Mouse (Mus musculus) granulocyte monocyte progenitor cell, adult 5-6 weeks (primary cell): ENCODE data around the gene Trio. TPM values are rescaled to one million over a fixed set of nuclear protein-coding genes. Genes with fewer than 3 reads are reported as not detected.

Source experiments
- ATAC-seq: replicated peaks from 2 replicates; pipeline ENCODE4 v1.8.0; 2016; ENCODE audit warnings: mild to moderate bottlenecking, moderate TSS enrichment, inconsistent platforms; ENCODE audit not compliant: poor library complexity, severe bottlenecking
- total RNA-seq, 2 experiments: library from RNA; stranded (forward) in 1 of 2; stranded (reverse) in 1 of 2; fragments of 200-712, 200-1000 nt in 1 of 2; fragments of >200 nt in 1 of 2; fragmentation: Nextera tagmentation in 1 of 2; gene quantifications; 2 replicates each; pipeline ENCODE4 v1.2.3; 2014 to 2017

Gene Trio
- total RNA-seq, 2 experiments from 2014 or later = 25.9 to 40.2 TPM

DNA sequence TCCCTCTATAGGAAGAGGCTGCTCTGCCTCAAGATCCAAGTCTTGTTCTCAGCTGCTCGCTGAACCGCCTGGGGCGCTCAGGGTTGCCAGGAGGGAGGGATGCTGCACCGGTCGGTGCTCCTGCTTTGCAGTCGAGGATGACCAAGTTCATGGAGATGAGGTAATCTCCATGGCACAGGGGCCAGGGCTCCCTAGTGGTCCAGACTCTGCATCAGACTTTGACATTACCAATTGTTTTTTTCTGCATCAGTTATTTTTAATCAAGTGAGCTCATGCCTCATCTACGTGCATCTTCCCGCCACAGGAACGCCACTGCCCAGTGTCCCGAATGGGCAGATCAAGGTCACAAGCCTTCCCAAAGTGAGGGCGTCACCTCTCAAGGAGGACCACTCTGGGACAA, 239.2 kb downstream of the Trio start:
- ATAC-seq = no peak

DNA sequence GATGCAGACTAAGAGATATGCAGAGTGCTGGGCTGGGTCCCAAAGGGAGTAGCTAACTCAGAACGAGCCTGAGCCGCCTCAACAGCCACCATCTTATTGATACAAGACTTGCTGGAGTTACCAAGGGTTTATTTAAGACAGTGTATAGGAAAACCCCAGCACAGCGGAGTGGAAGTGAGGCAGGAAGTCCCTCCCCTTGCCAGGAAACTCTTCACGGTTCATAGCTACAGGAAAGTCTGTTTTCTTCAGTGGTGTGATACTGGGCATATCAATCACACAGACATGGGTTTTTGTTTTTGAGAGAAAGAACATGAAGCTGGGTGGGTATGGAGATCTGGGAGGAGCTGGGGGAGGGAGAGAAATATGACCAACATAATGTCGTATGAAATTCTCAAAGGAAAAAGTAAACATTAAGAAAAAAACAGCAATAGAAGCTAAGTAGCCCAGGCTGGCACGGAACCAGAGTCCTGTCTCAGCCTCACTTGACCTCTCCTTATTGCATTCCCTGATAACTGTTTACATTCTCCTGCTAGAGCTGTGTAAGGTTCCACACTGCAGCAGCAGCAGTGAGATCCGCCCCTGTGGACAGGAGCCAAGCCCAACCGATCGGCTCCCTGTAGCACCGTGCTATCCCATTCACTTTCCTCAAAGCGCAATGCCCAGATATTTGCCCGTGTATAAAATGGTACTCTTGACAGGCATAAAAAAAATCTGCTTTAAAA, 240.2 kb downstream of the Trio start:
- no peak for ATAC-seq

DNA sequence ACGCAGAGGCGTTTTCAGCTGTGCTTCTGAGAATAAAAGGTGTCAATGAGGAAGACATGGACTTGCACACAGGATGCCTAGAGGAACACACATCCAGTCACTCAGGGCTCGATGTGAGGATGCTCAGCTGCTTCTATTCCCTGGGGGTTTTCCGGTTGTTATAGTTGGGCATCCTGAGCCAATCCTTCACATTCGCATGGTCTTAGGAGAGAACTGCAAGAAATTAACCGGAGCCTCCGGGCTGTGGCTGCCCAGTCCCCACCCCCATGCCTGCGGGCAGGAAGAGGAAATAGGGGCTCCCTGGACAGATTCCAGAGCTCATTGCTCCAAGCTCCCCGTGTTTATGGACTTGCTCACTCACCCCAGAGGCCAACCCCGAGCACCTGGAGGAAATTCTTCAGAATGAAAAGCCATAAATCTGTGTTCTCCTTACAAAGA, 241.5 kb downstream of the Trio start:
- ATAC-seq = peak; percentile 52

DNA sequence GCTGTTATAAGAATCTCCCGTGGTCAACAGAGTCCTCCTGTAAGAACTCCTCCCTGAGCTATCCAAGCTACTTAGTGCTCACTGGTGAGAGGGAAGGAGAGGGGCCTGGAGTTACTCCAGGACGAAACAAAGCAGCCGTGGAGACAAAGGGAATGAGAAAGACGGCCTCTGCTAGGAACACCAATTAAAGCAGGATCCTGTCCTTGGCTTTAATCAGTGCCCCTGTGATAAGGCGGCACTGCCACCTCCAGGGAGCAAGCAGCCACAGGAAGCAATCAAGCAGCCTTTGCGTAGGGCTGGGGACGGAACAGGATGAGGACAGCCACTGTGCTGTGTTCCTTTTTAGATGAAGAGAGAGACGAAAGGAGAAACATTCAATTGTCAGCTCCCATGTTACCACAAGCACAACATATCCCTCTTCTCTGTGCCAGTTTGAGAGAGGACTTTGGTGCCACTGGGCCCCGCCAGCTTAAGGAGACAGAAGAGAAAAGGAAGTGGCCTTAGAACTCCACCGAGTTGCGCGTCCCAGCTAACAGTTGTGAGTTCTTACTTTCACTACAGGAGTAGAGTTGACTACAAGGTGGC, 242.0 kb downstream of the Trio start:
- peak; percentile 55 for ATAC-seq

DNA sequence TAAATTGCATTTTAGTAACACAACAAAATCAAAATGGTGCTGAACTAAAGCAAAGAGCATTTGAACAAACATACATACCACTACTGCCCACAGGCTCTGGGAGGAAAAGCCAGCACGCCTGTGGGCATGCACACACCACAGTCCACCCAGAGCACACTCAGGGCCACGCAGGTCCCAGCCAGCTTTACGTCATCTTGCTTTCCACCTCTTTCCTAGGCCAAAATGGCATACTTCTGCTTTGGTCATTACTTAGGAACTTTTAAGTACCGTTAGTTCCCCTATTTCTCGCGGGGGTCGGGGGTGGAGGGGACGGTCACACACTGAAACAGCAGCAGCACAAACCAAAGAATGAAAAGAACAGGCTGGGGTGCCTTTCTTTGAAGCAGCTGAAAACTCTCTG, 242.6 kb downstream of the Trio start:
- peak; percentile 79 for ATAC-seq

DNA sequence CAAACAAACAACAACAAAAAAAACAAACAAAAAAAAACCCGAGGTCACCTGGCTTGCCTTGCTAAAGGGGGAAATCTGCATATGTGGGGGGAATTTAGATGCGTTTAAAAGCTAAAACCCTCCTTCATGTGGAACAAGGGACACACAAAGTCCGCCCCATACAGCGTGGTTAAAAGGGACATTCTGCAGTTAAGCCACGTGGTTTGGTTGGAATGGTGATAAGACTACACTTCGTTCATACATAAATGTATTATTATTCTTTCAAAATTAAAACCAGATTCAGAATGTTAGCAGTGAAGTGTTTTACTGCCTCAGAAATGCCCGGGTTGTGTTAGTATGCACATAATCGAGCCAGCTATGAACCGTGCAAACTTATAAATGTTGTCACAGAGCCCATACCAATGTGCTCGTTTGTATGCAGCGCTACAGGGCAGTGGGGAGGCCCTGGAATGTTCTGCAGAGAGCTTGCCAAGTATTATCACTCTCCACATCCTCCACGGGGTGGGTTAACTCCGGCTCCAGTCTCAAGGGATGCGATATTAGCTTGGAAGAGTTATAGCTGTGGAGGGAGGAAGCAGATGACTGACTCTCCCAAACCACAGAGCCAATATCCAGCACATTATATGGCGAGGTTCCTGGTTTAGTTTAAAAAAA, 243.1 kb downstream of the Trio start:
- ATAC-seq = no peak

DNA sequence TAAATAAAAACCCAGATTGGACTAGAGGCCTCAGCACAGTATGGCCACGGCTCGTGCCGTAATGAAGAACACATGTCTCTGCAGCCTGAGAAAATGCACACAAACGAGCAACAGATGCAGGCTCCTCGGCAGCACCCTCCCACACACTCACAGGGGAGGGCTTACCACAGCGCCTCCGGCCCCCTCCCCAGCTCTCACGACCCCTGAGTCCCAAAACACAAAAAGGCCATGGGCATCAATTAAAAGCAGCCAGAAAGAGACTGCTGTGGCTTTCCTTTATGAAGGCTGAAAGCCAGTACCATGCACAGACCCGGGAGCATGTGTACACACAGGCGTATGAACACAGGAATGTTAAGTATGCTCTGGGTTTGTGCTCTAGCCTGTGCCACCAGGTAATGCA, 245.8 kb downstream of the Trio start:
- no peak for ATAC-seq

DNA sequence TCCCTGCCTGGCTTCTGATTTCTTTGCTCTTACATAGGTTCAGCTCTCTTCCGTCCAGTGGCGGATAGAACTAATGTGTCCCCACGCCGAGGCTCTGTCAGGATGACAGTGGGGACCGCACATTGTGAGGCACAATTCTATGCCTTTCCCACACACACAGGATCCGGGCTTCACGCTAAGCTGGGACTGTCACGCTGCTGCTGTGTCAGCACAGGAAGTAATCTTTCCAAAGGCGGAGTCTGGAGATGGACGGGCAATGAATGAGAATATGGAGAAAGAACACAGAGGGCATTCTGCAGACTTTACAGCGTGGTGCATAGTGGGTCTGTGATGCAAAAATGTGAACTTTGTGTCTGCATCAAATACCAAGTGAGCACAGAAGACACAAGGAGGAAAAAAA, 246.2 kb downstream of the Trio start:
- no peak for ATAC-seq

DNA sequence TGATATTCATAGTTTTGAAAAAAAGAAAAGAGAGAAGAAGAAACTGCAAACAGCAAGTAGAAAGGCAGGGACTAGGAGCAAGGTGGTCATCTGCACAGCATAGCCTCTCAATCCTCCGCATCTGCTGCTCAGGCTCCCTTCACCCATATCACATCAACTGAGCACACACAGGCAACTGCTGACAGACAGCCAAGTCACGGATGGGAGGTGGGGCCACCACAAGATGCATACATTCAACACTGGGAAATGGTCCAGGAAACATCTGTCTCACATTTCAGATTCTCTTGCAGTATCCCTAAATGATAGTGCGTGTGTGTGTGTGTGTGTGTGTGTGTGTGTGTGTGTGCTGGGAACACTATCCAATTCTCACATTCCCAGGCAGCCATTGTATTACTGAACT, 247.4 kb downstream of the Trio start:
- ATAC-seq = no peak

DNA sequence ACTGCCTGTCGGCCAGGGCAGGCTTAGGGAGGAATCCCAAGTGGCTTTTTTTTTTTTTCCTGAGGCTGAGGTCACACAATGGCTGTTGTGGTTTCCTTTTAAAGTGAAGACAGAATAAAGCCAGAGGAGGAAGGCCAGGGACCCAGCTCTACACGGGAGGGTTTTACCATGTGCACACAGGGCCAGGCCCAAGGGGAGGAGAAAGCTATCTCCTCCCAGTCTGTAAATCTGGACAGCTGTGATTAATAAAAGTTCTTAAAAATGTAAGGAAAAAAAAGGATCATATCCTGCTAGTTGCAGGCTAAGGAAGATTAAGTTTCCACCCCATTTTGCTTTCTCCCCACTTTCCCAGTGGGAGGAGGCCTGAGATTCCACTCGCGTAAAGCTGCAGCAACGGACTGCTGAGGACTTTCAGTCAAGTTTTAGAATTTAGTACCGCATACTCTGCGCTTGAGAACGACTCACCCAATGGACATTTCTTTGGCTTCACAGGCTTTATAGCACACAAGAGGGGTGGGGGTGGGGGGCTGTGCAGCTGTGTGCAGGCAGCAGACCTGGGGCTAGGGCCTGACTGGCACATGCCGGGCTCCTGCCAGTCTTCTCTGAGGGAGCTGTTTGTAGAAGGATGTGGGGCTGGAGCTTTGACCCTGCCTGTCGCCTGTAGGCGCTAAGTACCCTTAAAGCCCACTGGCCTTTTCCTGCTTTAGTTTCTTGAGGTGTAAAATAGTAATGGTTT, 248.0 kb downstream of the Trio start:
- peak; percentile 25 for ATAC-seq

DNA sequence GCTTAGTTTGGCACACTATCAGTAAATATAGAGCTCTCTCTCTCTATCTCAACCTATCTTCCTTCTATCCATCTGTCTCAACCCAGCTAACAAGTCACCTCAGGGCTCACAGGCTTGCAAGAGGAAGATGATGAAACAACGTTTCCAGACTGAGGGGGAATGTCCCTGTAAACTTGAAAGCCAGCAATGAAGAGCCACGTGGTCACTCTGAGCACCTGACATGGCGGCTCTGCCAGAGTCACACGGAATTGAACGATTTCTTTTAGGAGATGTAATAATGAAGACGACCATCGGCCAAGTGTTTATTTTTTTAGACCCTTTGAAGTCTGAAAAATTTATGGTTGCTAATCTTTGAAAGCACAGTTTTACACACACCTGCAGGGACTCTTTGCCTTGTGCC, 251.2 kb downstream of the Trio start:
- no peak for ATAC-seq

DNA sequence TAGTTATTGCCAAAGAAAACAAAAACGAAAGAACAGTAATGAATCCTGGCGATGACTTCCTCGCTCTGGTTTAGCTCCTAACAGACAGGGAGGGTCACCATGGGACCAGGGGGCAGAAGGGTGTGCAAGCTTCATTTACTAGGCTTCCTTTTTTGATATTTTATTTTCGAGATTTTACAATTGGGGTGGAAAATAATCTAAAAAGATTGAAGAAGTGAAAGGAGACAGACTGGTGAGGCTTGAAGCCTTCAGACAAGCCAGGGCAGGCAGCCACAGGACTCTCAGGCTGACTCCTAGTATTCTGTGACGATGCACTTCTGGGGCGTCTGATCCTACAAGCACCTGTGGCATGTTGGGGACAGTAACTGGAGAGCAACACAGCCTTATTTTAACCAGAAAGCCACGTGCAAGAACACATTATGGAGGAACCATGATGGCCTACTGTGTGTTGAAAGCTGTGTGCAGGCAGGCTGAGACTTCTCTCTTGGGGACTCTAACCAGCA, 253.5 kb downstream of the Trio start:
- ATAC-seq = no peak

DNA sequence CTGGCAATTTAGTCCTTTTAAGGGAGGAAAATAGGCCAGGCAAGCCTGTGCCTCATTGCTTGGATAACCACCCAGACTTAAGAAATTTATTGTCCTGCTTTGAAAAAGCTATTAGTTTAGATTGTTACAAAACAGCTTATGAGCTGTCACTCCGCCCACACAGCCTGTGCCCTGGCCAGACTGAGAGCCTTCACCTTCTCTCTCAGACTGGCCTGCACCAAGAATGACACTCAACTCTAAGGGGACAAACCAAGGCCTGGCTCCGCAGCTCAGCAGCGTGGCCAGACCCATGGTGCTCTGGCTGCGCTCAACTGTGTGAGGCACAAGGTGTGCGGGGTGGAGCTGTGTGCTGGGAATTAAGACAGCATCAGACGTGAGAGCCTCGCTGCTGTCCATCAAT, 254.1 kb downstream of the Trio start:
- ATAC-seq = no peak

DNA sequence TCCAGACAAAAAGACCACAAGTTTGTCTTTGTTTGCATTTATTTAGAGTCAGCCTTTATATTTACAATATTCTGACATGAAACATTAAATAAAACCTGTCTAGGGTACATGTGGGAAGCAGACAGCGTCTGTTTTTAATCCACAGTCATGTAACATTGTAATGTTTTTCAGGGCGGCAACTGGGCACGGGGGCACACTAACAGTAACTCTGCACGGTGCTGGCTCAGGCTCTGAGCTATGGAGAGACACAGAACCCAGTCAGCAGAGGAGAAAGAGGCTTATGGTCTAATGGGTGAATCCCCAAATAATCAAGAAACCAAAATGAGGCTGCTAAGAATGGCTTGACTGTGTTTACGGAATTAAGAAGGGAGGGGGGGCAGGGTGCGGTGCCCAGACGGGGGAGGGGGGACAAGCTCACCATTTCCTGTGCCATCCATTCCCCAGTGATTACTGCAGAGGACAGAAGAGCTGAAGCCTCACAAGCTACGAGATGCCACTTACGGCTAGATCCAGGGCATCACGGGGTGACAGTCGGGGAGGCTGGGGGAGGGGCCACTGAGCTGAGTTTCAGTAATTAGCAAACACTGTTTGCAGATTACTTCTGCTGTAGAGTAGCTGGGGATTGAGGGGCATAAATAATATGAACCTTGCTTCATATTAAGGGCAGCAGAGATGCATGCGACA, 255.0 kb downstream of the Trio start:
- ATAC-seq = no peak

DNA sequence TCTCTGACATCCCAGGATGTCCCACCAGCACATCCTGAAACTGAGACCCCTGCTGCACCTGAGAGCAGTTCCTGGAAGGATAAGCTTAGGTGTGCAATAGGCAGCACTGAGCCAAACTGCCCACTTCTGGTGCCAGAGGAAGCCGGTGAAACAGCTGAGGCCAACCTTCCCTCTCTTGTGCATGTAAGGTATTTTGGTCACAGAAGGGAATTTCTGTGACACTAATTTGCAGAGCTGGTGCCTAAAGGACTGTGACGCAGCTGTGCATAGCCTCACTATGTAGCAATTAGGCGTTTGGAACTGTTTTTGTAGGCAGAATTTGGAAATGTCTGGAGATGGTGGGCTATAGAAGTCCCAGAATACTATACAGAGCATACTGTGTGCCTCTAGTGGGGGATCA, 264.2 kb downstream of the Trio start:
- ATAC-seq = no peak

DNA sequence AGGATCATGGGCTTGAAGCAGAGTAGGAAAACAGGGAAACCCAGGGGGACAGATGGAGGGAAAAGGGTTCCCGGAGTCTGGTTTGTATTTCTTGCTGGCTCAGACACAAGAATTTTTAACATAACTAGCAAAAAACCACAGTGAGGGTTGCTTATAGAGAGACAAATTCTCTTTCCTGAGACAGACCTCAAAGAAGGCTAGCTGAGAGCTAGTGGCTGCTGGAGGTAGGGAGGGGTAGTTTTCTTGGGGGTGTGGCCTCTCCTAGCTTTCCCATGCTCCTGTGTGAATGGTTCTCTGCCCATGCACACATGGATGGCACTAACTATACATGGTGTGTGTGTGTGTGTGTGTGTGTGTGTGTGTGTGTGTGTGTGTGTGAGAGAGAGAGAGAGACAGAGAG, 265.0 kb downstream of the Trio start:
- no peak for ATAC-seq

DNA sequence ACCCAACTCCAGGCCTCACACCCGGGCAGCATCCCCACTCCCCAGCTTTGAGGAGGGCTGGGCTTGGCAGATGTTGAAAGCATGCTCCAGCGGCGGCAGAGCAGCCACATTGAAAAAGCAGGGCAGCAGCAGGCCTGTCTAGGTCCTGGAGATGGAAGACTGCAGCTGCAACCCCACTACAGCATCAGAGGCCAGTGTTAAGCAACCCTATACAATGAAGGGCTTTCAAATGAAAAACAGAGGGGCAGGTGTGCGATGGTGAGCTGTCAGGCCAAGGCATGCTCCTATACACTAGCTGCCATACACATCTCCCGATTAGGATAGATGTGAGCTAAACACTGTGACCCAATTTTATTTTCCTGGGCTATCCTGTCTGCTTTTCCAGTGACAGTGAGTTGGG, 265.8 kb downstream of the Trio start:
- ATAC-seq = no peak

DNA sequence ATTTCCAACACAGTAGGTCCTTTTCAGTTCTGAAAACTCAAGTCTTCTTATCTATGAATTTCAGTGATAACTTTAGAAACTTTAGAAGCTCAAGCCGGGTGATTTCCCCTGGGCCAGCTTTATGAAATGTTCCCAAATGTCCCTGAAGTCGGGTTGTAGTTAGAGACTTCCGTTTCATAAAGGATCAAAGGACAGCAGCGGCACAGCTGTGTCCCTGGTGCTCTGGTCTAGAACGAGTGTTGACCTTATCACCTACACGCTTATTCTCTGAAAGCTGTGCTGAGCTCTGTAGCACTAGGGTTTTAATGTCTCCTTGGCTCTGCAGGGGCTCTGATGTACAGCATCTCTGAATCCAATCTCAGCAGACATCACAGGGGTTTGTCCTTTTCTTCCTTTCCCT, 267.0 kb downstream of the Trio start:
- no peak for ATAC-seq

DNA sequence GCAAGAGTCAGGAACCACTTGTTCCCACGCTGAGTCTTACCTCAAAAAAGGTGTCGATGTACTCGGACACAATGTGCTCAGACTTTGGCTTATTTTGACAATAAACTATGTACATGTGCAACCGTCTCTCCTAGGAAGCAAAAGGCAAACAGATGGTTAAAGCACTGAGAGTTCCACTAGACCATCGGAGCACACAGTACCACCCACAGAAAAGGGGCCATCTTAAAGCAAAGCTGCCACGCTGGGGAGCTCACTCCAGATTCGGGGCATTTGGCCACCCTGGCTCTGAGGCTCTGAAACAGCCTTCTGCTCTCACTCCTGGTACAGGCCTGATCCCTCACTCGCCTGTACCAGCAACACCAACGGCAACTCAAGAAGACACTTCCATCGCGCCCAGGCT, 269.2 kb downstream of the Trio start:
- ATAC-seq = no peak

DNA sequence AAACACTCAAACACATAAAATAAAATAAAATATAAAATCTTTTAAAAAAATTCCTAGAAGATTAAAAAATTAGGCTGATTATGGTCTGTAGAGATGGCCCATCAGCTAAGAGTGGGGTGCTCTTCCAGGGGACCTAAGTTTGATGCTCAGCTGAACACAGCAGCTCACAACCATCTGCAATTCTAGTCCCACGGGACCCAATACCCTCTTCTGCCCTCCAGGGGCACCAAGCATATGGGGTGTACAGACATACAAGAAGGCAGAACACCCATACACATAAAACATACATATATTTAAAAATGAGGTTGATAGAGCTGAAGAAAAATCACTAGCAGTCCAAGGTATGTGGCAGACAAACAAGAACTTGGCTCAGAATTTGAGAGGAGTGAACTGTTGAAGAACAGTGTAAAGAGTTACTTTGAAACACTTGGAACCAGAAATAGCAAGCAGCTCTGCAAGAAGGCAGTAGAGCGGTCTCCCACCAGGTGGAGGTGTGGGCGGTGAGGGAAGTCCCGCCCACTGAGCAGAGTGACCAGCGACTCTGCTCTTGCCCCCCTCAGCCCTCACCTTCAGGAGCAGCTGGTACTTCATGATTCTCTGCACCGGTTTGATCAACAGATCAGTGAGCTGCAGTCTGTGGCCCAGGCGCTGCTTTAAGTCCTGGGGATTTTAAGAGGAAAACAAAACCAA, 270.9 kb downstream of the Trio start:
- ATAC-seq = no peak
